ENCODE assay signal across 9 mouse cellular contexts in the genomic region with DNA sequence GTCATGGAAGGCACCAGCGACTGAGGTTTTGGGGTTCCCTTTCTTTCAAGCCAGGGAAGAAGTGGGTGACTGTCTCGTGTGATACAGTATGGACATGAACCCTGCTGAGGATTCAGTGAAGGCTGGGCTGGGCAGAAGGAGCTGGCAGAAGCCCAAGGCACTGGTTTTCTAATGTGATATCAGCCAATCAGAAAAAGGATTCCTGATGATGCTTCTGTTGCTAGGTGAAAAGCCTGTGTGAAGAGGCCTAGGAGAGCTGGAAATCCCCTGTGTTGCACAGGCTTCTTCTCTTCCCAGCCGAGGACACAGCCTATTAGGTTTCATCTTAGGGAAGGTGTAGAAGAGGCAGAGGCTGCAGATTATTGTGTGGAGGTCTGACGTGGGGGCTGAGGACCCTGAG. TPM values are rescaled to one million over a fixed set of nuclear protein-coding genes. Genes with fewer than 3 reads are reported as not detected.
DNase-seq lines count a peak whose midpoint lies in the region; ATAC-seq lines count a peak whose summit lies in the region.
"Had no signal": no experiment of that assay in that cellular context is flagged by ENCODE, and none has a peak within 500 bp of the region (broad histone marks: within the 10 kb centered on the region; RNA-seq: fewer than 3 reads in every experiment).

No protein-coding gene starts in this region.

- H3K9ac ChIP-seq in limb, embryonic 11.5 days (ENCODE audit: low read length): no peak overlapping the region; the same call in 1 of the 2 replicates

- H3K36me3 ChIP-seq in limb, embryonic 11.5 days (ENCODE audit: control insufficient read depth, insufficient read depth, low read length): no peaks in the 10 kb centered on the region
- no peaks in the 10 kb centered on the region for H3K36me3 ChIP-seq in limb, embryonic 10.5 days
- H3K36me3 ChIP-seq in splenic B cell, adult 2 months (ENCODE audit: control insufficient read depth, insufficient read depth, low read length, poor library complexity, severe bottlenecking): peaks cover 18% of the 10 kb centered on the region

- no peak overlapping the region for H3K27ac ChIP-seq in limb, embryonic 11.5 days (replicated peaks; ENCODE audit: low read depth, low read length)
- no peak overlapping the region for H3K27ac ChIP-seq in limb, embryonic 10.5 days
- H3K27ac ChIP-seq: macrophage had no signal

- peaks cover 7% of the 10 kb centered on the region; the same call in 1 of the 2 replicates for H3K27me3 ChIP-seq in limb, embryonic 11.5 days (ENCODE audit: control insufficient read depth, insufficient read depth, low read length)
- peaks cover 40% of the 10 kb centered on the region for H3K27me3 ChIP-seq in limb, embryonic 10.5 days (ENCODE audit: low read depth, poor library complexity, severe bottlenecking)
- no peaks in the 10 kb centered on the region for H3K27me3 ChIP-seq in splenic B cell, adult 2 months (ENCODE audit: control insufficient read depth, insufficient read depth, low read length, poor library complexity, severe bottlenecking)

- no peak for ATAC-seq in limb, embryonic 11.5 days (ENCODE audit: insufficient number of reproducible peaks, low FRiP score, low TSS enrichment, low read depth)

- DNase-seq in limb, embryonic 11.5 days (ENCODE audit: low spot score): peak; percentile 45
- no peak for DNase-seq in limb, embryonic 10.5 days (ENCODE audit: low spot score)
- DNase-seq in cerebellum, adult 9-11 months: peak; percentile 15
- DNase-seq in gastrocnemius, postnatal 14 days: peak; percentile 64
- peak; percentile 72 for DNase-seq in kidney, adult 11 months
- DNase-seq in left cerebral cortex, postnatal 36 days (ENCODE audit: low spot score in 2 of 2): peak; percentile 28 to 37
- peak; percentile 20 for DNase-seq in neural tube, embryonic 10.5 days (ENCODE audit: extremely low spot score, low spot score)
- peak; percentile 99 for DNase-seq in splenic B cell, adult 2 months (ENCODE audit: low read depth, low spot score)

- H3K4me1 ChIP-seq in limb, embryonic 11.5 days (ENCODE audit: control insufficient read depth, insufficient read depth, low read length): peaks cover 3% of the 10 kb centered on the region; the same call in 1 of the 2 replicates
- H3K4me1 ChIP-seq in limb, embryonic 10.5 days: peaks cover 22% of the 10 kb centered on the region

- H3K4me3 ChIP-seq in limb, embryonic 11.5 days (ENCODE audit: low read depth, low read length): no peak overlapping the region
- no peak overlapping the region for H3K4me3 ChIP-seq in limb, embryonic 10.5 days

- intact Hi-C loops in gastrocnemius, postnatal 14 days (cut with DNase I; ENCODE audit: low total_unique reads): no loop called here
- intact Hi-C loops in left cerebral cortex, postnatal 36 days (cut with DNase I): no loop called here

- no peaks in the 10 kb centered on the region for H3K9me3 ChIP-seq in limb, embryonic 11.5 days (ENCODE audit: control insufficient read depth, low read length)
- no peaks in the 10 kb centered on the region for H3K9me3 ChIP-seq in limb, embryonic 10.5 days (replicated peaks)

- 32% methylated on average over 4 of the region's 4 CpGs for WGBS in limb, embryonic 11.5 days
- WGBS in limb, embryonic 10.5 days: 42% methylated on average over 4 of the region's 4 CpGs

- no peak overlapping the region for H3K4me2 ChIP-seq in limb, embryonic 11.5 days (ENCODE audit: low read depth, severe bottlenecking)

RNA-seq across cellular contexts. Expression of gene H2-Ab1, which starts 4.0 kb away (rescaled TPM):
- polyA plus RNA-seq in limb, embryonic 11.5 days (2014; fragmentation: Nextera tagmentation; extraction: Ambion mirVana): 3.7 and 4.5 TPM in 2 replicates
- 6.7 and 9.9 TPM in 2 replicates for polyA plus RNA-seq in limb, embryonic 10.5 days (2016; fragmentation: Nextera tagmentation; extraction: Ambion mirVana)
- 1 to 10 TPM; 2.8 to 3.1 TPM for total RNA-seq in gastrocnemius, postnatal 14 days (2021)
- total RNA-seq in left cerebral cortex, postnatal 36 days (2021): 1 to 10 TPM; 1.9 to 2.5 TPM

RNA-seq across cellular contexts. Expression of gene H2-Ob, which starts 22.8 kb away (rescaled TPM):
- polyA plus RNA-seq in limb, embryonic 11.5 days (2014; fragmentation: Nextera tagmentation; extraction: Ambion mirVana): not detected in 2 replicates
- polyA plus RNA-seq in limb, embryonic 10.5 days (2016; fragmentation: Nextera tagmentation; extraction: Ambion mirVana): not detected in 2 replicates
- total RNA-seq in gastrocnemius, postnatal 14 days (2021): under 1 TPM in 1 of 2 experiments, not detected in 1; 0.13 TPM
- total RNA-seq in left cerebral cortex, postnatal 36 days (2021): not detected

RNA-seq across cellular contexts. Expression of gene H2-Aa, which starts 26.1 kb away (rescaled TPM):
- polyA plus RNA-seq in limb, embryonic 11.5 days (2014; fragmentation: Nextera tagmentation; extraction: Ambion mirVana): not detected in 2 replicates
- polyA plus RNA-seq in limb, embryonic 10.5 days (2016; fragmentation: Nextera tagmentation; extraction: Ambion mirVana): not detected in 2 replicates
- 1 to 10 TPM; 2.8 to 3.9 TPM for total RNA-seq in gastrocnemius, postnatal 14 days (2021)
- 1 to 10 TPM; 2.6 to 3.4 TPM for total RNA-seq in left cerebral cortex, postnatal 36 days (2021)

RNA-seq across cellular contexts. Expression of gene H2-Eb1, which starts 44.2 kb away (rescaled TPM):
- polyA plus RNA-seq in limb, embryonic 11.5 days (2014; fragmentation: Nextera tagmentation; extraction: Ambion mirVana): 1.1 and 2.1 TPM in 2 replicates
- polyA plus RNA-seq in limb, embryonic 10.5 days (2016; fragmentation: Nextera tagmentation; extraction: Ambion mirVana): 0.80 and 0.83 TPM in 2 replicates
- total RNA-seq in gastrocnemius, postnatal 14 days (2021): 1 to 10 TPM; 2.8 to 3.7 TPM
- 1 to 10 TPM; 2.7 to 2.9 TPM for total RNA-seq in left cerebral cortex, postnatal 36 days (2021)

RNA-seq across cellular contexts. Expression of gene Tap2, which starts 58.2 kb away (rescaled TPM):
- polyA plus RNA-seq in limb, embryonic 11.5 days (2014; fragmentation: Nextera tagmentation; extraction: Ambion mirVana): 0.55 and 1.1 TPM in 2 replicates
- polyA plus RNA-seq in limb, embryonic 10.5 days (2016; fragmentation: Nextera tagmentation; extraction: Ambion mirVana): 0.49 and 0.61 TPM in 2 replicates
- total RNA-seq in gastrocnemius, postnatal 14 days (2021): 1 to 10 TPM; 4.7 to 5.3 TPM
- 1 to 10 TPM; 6.6 to 7.7 TPM for total RNA-seq in left cerebral cortex, postnatal 36 days (2021)
